Mouse (Mus musculus) testis, adult 2 months (tissue): Measurements from ENCODE around the gene Cbx2. TPM values are rescaled to one million over a fixed set of nuclear protein-coding genes. Genes with fewer than 3 reads are reported as not detected.

Experiments used
- H3K27ac ChIP-seq: fragments of 200-500 bp; 2 replicates; pipeline ENCODE4 v1.5.1; 2012; ENCODE audit warnings: low read depth, low read length; ENCODE audit not compliant: control insufficient read depth, insufficient read depth
- H3K27me3 ChIP-seq: fragments of 200-500 bp; 2 replicates; pipeline ENCODE4 v1.6.1; 2012; ENCODE audit warnings: mild to moderate bottlenecking, low read length, moderate library complexity; ENCODE audit not compliant: control insufficient read depth, insufficient read depth
- H3K36me3 ChIP-seq: fragments of 200-500 bp; 2 replicates; pipeline ENCODE4 v1.6.1; 2012; ENCODE audit warnings: mild to moderate bottlenecking, low read length; ENCODE audit not compliant: control insufficient read depth, insufficient read depth
- H3K4me1 ChIP-seq: fragments of 200-500 bp; 2 replicates; pipeline ENCODE4 v1.6.1; 2012; ENCODE audit warnings: low read length; ENCODE audit not compliant: control insufficient read depth, insufficient read depth
- H3K4me3 ChIP-seq: fragments of 200-500 bp; 2 replicates; pipeline ENCODE4 v1.5.1; 2012; ENCODE audit warnings: low read depth, mild to moderate bottlenecking, low read length, moderate library complexity, mixed read lengths; ENCODE audit not compliant: control insufficient read depth
- CTCF ChIP-seq: fragments of 200-500 bp; IDR thresholded peaks from 2 replicates; pipeline ENCODE4 v1.5.1; 2012; ENCODE audit warnings: low read depth, mild to moderate bottlenecking, inconsistent platforms, low read length, moderate library complexity; ENCODE audit not compliant: control insufficient read depth, insufficient read depth, insufficient replicate concordance
- POLR2A ChIP-seq: fragments of 200-500 bp; IDR thresholded peaks from 2 replicates; pipeline ENCODE4 v1.6.1; 2012; ENCODE audit warnings: low read depth, mild to moderate bottlenecking, inconsistent platforms, low read length, moderate library complexity; ENCODE audit not compliant: control insufficient read depth
- polyA plus RNA-seq: library from polyadenylated mRNA; depleted of rRNA; stranded (reverse); fragments of >200 nt; gene quantifications from 2 replicates; pipeline ENCODE4 v1.2.3, GENCODE M21; 2012; rRNA removed

Cbx2 gene
- 2.3 and 2.4 TPM in 2 replicates for polyA plus RNA-seq

- H3K27me3 ChIP-seq: no peaks in the 10 kb centered on the region
- no peaks in the 10 kb centered on the region for H3K36me3 ChIP-seq
- 0 out of 2 replicates have a peak within 1 kb of the TSS, but pooled peaks have one; percentile 10 for H3K27ac ChIP-seq
- peak within 1 kb of the TSS; percentile 83 for H3K4me3 ChIP-seq
- TF ChIP-seq CTCF (no peak), POLR2A (no peak)
- peaks cover 8% of the 10 kb centered on the region for H3K4me1 ChIP-seq
These were observed at the start of gene Cbx2 for GRCm38 (mm10) chr11:119022895-119023615. TSS of gene Cbx2 (plus strand) at chr11:119022962.

- Histone ChIP-seq H3K27me3 (no peaks in the 10 kb centered on the region), H3K27ac (no peak overlapping the region)
- no peak for TF ChIP-seq CTCF
- no peak for TF ChIP-seq POLR2A
These were observed 48.4 kb upstream of the Cbx2 start for GRCm38 (mm10) chr11:118974340-118974739.

DNA sequence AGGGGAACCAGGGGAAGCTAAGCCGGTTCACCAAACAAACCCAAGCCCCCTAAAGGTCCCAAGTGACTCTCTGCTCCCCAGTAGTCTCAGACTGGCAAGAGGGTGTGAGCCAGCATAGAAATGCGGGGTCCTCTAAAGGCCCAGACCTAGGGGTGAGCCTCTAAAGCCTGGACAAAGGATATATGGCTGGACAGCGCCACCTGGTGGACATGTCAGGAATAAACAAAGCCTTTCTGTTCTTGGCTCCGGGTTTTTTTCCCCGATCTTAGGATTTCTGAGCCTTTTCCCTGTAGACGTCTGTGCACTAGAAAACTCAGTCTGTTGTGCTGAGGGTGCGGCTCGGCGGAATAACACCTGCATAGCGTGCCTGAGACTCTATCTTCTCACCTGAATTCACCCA lies 47.3 kb upstream of the Cbx2 start:
- no peaks in the 10 kb centered on the region for H3K27me3 ChIP-seq
- peak; percentile 79 for TF ChIP-seq CTCF
- TF ChIP-seq POLR2A: no peak
- peak overlapping the region; percentile 21; the same call in 1 of the 2 replicates for H3K4me3 ChIP-seq
- no peaks in the 10 kb centered on the region for H3K36me3 ChIP-seq
- H3K27ac ChIP-seq: no peak overlapping the region
- H3K4me1 ChIP-seq: peaks cover 7% of the 10 kb centered on the region

More at GRCm38 (mm10) chr11:118974340-118974739, 48.4 kb upstream of the Cbx2 start:
- peaks cover 7% of the 10 kb centered on the region for H3K4me1 ChIP-seq
- H3K36me3 ChIP-seq: no peaks in the 10 kb centered on the region
- no peak overlapping the region for H3K4me3 ChIP-seq

GRCm38 (mm10) chr11:118975917-118976316 lies 46.8 kb upstream of the Cbx2 start:
- Histone ChIP-seq H3K4me1 (peaks cover 7% of the 10 kb centered on the region), H3K36me3 (no peaks in the 10 kb centered on the region), H3K27ac (no peak overlapping the region), H3K27me3 (no peaks in the 10 kb centered on the region), H3K4me3 (peak overlapping the region; percentile 18)
- TF ChIP-seq POLR2A (no peak), CTCF (no peak)

- no peak for TF ChIP-seq POLR2A
- TF ChIP-seq CTCF: no peak
- Histone ChIP-seq H3K27ac (no peak overlapping the region), H3K4me3 (no peak overlapping the region), H3K36me3 (no peaks in the 10 kb centered on the region), H3K4me1 (peaks cover 7% of the 10 kb centered on the region), H3K27me3 (no peaks in the 10 kb centered on the region)
These were observed 42.4 kb upstream of the Cbx2 start for GRCm38 (mm10) chr11:118980388-118980787.

DNA sequence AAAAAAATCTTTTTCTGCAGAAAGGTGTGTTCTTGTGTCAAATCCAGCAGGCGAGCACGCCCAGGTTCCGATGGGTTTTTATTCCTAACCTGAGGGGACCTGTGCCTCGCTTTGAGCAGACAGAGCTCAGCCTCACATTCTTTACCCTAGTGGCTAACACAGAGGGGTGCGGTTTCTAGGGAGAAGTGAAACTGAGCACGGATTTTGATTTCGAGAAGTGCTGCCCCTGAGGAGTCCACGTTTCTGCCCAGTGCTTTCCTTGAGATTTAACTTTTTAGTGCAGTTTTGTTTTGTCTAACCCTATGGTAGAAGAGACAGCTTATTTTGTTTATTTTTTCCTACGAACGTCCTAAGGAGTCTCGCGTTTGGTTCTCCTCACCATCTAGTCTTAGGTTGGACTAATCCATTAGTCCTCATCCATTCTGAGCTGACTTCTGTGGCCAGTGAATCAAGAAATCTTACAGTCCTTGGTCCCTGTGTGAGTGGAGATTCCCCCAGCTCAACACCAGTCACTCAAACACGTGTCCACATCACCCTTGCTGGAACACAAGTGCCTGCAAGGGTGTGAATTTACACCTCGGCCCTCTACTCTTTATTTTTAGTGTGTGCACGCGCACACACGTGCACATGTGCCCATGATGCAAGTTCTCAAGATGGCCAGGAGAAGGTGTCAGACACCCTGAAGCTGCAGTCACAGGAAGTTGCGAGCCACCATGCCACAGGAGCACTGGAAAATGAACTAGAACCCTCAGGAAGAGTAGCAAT lies 41.6 kb upstream of the Cbx2 start:
- TF ChIP-seq POLR2A: no peak
- TF ChIP-seq CTCF: no peak
- Histone ChIP-seq H3K36me3 (no peaks in the 10 kb centered on the region), H3K4me1 (no peaks in the 10 kb centered on the region; the same call in 1 of the 2 replicates), H3K27me3 (no peaks in the 10 kb centered on the region), H3K27ac (no peak overlapping the region), H3K4me3 (no peak overlapping the region)

GRCm38 (mm10) chr11:118982593-118983113 lies 40.1 kb upstream of the Cbx2 start:
- Histone ChIP-seq H3K27ac (no peak overlapping the region), H3K36me3 (no peaks in the 10 kb centered on the region), H3K4me1 (no peaks in the 10 kb centered on the region; the same call in 1 of the 2 replicates), H3K27me3 (no peaks in the 10 kb centered on the region), H3K4me3 (no peak overlapping the region)
- TF ChIP-seq CTCF (no peak), POLR2A (no peak)
